Mouse (Mus musculus) activated CD4-positive, CD25-positive, alpha-beta regulatory T cell, adult 4 months (primary cell): Measurements from ENCODE around the gene Tubb4a. TPM values are rescaled to one million over a fixed set of nuclear protein-coding genes. Genes with fewer than 3 reads are reported as not detected.
"Not testable (repeated sequence)": the region's sequence is repeated elsewhere in the genome, so short reads cannot be mapped to it uniquely, and the experiment has no call there.

Source experiments
- ATAC-seq: one replicate; pipeline ENCODE4 v1.8.0; 2017
- polyA plus RNA-seq, 2 experiments: library from polyadenylated mRNA; unstranded; fragments of 100-300 nt; shearing (Covaris generic); gene quantifications; one replicate each; pipeline ENCODE4 v1.2.1; 2017

The Tubb4a gene
- polyA plus RNA-seq, 2 experiments from 2014 or later: 3.5 to 4.2 TPM

DNA sequence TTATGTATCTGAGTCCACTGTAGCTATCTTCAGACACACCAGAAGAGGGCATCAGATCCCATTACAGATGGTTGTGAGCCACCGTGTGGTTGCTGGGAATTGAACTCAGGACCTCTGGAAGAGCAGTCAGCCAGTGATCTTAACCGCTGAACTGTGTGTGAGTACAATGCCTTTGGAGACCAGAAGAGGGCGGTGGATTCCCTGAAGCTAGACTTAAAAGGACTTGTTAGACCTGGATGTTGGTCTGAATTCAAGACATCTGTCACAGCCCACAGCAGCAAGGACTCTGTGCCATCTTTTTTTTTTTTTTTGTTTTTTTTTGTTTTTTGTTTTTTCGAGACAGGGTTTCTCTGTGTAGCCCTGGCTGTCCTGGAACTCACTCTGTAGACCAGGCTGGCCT lies 35.9 kb downstream of the Tubb4a start:
- ATAC-seq: not testable (repeated sequence)

DNA sequence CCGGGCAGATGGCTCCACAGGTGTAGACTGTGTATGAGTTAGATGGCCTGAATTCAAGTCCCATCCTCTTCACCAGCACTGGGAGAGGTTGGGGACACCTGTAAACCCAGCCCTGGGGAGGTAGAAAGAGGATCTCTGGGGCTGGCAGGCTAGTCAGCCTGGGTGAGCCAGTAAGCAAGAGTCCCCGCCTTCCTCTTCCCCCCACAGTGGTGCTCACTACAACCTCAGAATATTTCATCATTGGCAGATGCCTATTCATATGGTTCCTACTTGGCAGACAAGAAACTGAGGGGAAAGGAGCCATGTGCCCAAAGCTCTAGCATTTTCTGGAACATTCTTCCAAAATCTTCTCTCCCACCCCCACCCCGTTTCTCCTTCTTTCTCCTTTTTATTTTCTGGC lies 38.8 kb downstream of the Tubb4a start:
- no peak for ATAC-seq

DNA sequence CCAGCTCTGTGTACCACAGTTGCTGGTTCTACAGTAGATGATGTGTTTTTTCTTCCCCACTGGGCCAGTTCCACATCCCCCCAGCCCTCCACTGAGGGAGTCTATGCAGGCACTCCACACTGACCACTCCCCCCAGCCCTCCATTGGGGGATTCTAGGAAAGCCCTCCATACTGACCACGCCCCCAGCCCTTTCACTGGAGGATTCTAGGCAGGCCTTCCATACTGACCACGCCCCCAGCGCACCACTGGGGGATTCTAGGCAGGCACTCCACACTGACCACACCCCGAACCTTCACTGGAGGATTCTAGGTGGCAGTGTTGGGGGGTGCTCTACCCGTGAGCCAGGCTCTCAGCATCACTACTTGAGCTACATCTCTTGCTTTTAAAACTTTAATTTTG lies 40.2 kb downstream of the Tubb4a start:
- ATAC-seq: no peak

DNA sequence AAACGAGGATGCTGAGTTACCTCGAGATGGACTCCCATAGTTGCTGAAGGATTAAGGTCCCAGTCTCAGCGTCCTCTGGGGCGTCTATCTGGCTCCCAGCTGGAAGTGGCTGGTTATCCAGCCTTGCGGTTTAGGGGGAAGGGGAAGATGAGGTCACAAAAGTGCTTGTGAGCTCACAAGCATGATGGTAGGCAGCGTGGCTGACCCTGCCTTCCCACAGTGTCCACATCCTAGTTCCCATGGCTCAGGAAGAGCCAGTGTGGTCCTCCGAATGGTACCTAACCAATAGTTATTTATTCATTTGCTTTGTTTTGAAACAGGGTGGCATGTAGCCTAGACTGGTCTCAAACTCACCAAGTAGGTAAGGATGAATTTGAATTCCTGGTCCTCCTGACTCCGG lies 46.0 kb downstream of the Tubb4a start, which contains the start of gene Slc25a41:
Gene Slc25a41 (minus strand): TSS at position 101 of the 400 bp plus-strand sequence.
- no peak for ATAC-seq

DNA sequence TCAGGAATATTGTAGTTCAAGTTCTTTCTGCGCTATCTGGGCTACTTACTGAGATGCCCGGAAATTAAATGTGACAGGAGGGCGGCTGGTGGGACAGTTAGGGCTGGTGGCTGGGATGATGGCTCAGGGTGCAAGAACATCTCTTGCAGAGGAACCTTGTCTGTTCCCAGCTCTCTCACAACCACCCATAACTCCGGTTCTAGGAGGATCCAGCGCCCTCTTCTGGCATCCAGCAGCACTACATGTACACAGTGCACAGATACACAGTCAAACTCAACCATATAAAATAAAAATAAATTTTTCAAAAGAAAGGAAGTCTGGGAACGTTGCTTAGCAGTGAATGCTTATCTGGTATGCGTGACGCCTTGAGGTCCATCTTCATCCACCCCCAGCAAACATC lies 48.6 kb downstream of the Tubb4a start:
- no peak for ATAC-seq

DNA sequence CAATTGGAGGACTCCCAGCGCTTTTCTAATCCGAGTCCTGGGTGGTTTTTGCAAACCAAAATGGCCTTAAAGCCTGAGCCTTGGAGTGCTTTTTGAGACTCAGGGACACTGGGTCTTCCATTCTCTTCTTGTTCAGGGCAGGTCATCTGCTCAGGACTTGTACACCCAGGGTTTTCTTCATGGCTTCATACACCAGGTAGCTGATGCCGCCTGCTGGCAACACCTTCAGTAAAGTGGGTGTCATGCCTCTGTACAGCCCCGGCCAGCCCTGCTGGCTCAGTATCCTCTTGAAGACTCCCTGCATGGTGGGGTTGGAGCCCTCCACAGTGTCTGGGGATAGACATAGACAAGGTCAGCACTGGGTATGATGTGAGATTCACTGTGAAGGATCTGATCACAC lies 54.7 kb downstream of the Tubb4a start:
- no peak for ATAC-seq

DNA sequence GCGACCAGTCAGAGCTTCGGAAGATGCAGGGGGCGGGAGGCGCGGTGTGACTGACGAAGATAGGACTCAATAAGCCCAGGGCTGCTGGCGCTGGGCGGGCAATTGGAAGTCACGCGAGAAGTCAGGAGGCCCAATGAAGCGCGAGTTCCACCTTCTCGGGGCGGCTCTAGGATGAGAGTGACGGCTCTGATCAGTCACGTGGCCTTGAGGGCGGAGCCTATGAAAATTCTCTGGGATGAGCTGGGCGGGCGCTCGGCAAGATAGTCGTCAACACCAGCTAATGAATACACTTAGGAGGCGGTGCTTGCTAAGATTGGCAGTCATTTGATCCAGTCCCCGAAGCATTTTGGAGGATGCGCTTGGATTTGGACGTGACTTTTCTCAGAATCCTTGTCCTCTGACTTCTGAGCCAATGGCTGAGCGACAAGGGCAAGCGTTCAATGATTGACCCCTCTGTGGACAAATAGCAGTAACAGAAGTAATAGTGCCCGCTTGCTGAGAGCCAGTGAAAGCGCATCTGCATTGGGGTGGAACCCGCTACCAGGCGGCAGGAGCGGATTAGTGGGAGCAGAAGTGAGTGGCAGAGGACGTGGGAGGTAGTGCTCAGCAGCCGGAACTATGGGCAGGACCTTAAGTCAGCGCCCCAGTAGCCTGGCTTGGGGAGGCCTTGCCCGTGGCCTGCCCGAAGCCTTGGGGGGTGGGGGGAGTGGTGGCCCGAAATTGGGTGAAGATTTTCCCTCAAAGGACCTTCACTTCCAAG lies 55.7 kb downstream of the Tubb4a start:
- ATAC-seq: peak; percentile 86

DNA sequence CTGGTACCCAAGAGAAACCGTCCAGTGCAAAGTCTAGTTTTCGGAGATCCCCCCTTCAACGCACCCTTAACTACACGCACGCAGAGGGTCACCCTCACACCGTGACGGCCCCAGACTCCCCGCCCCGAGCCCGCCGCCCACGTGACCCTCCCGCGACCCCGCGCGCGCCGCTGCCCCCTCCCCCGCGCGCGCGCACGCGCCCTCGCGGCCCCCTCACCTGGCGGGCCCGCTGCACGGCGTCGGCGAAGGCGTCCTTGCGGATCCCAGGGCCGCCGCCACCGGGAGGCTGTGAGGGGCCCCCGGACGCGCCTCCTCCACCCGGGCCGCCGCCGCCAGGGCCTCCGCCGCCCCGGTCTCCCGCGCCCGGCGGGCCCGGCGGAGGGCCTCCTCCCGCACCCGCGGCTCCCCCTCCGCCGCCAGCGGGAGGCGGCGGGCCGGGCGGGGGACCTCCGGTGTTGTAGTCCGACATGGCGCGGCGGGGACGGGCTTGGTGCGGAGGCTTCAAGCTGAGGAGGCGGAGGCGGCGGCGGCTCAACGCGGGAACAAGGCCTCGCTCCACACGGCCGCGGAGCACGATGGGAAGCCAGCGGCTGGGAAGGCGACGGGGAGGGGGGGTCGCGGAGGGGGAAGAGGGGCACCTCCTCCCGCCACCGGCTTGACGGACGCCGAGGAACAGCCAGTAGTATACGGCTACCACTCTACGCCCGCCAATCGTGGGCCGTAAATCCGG lies 56.5 kb downstream of the Tubb4a start, which contains the start of gene Khsrp:
Gene Khsrp (minus strand): TSS at position 592 of the 730 bp plus-strand sequence.
- ATAC-seq: no peak

Other genes starting within 250 kb of the Tubb4a start
- under 1 TPM in 1 of 2 experiments, not detected in 1; 0.21 TPM for gene Acsbg2, start 213.3 kb downstream of the Tubb4a start, polyA plus RNA-seq
- gene 1700061G19Rik, start 212.3 kb downstream of the Tubb4a start, polyA plus RNA-seq: under 1 TPM; 0.28 to 0.37 TPM
- 1 to 10 TPM; 4.6 to 6.4 TPM for gene Mllt1, start 152.4 kb downstream of the Tubb4a start, polyA plus RNA-seq
- gene Acer1, start 105.7 kb downstream of the Tubb4a start, polyA plus RNA-seq: not detected
- 10 to 100 TPM; 79.3 to 85.4 TPM for gene Clpp, start 97.5 kb downstream of the Tubb4a start, polyA plus RNA-seq
- 10 to 100 TPM; 22.6 to 26.9 TPM for gene Alkbh7, start 90.4 kb downstream of the Tubb4a start, polyA plus RNA-seq
- gene Pspn, start 87.8 kb downstream of the Tubb4a start, polyA plus RNA-seq: not detected
- gene Gtf2f1, start 76.5 kb downstream of the Tubb4a start, polyA plus RNA-seq: 10 to 100 TPM; 63.3 to 89.3 TPM
- gene Gm17949, start 76.3 kb downstream of the Tubb4a start, polyA plus RNA-seq: under 1 TPM in 1 of 2 experiments, not detected in 1; 0.57 TPM
- 10 to 100 TPM; 19.6 to 30.9 TPM for gene Khsrp, start 56.3 kb downstream of the Tubb4a start, polyA plus RNA-seq
- gene Slc25a41, start 46.1 kb downstream of the Tubb4a start, polyA plus RNA-seq: not detected
- under 1 TPM; 0.46 to 0.73 TPM for gene Crb3, start 28.7 kb downstream of the Tubb4a start, polyA plus RNA-seq
- gene Slc25a23, start 27.9 kb downstream of the Tubb4a start, polyA plus RNA-seq: 1 to 10 TPM; 1.5 to 3.2 TPM
- 100 to 1,000 TPM; 205 to 208 TPM for gene Dennd1c, start 9.3 kb downstream of the Tubb4a start, polyA plus RNA-seq
- gene Tnfsf9, start 17.5 kb upstream of the Tubb4a start, polyA plus RNA-seq: 1 to 10 TPM; 9.0 to 9.9 TPM
- gene Cd70, start 62.0 kb upstream of the Tubb4a start, polyA plus RNA-seq: 1 to 10 TPM; 1.1 to 2.1 TPM
- 10 to 100 TPM in 1 of 2 experiments, 1 to 10 TPM in 1; 7.9 to 12.8 TPM for gene Tnfsf14, start 106.4 kb upstream of the Tubb4a start, polyA plus RNA-seq
- under 1 TPM in 1 of 2 experiments, not detected in 1; 0.41 TPM for gene C3, start 140.4 kb upstream of the Tubb4a start, polyA plus RNA-seq
- 10 to 100 TPM; 46.4 to 55.8 TPM for gene Gpr108, start 160.7 kb upstream of the Tubb4a start, polyA plus RNA-seq
- 1 to 10 TPM; 1.7 to 2.5 TPM for gene Trip10, start 161.7 kb upstream of the Tubb4a start, polyA plus RNA-seq
- 10 to 100 TPM; 74.1 to 83.7 TPM for gene Vav1, start 191.3 kb upstream of the Tubb4a start, polyA plus RNA-seq